ENCODE assay signal across 8 mouse cellular contexts in the genomic region with DNA sequence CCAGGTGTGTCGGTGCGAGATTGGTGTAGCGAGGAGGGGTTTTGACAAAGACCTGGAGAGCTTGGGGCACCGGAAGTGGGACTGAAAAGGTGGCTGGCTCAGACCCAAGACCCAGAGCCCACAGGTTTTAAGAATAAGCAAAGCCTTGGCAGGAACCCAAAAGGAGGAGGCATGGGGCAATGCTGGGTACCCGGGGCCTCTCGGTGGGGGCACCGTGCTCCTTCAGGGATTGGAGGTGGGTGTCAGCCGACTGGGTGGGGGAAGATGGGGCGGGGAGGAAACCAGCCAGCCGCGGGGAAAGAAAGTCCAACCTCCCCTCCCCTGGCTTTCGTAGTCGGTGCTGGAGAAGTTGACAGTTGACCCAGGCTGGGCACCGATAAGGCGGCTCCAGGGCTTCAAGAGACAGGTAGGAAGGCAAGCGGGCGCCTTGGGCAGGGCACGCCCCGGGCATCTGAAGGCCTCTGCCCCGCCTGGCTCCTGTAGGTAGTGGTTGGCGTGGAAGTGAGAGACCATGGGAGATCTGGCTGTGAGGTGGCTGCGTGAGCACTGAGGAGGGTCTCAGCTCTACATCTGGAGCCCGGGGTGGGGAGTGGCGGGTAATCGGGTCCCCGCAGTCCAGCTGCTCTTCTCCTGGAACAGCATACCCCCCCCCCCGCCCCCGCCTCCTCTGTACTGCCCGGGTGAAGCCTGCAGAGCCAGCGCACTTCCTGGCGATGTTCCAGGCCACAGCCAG. TPM values are rescaled to one million over a fixed set of nuclear protein-coding genes. Genes with fewer than 3 reads are reported as not detected.
DNase-seq lines count a peak whose midpoint lies in the region; ATAC-seq and TF ChIP-seq lines count a peak whose summit lies in the region.

Gene Papln, plus strand, starts transcription at position 324 of the 733 bp plus-strand sequence.

- no peaks in the 10 kb centered on the region for H3K27me3 ChIP-seq in forebrain, embryonic 15.5 days
- H3K27me3 ChIP-seq in intestine, embryonic 16.5 days (replicated peaks; ENCODE audit: control insufficient read depth, insufficient read depth, low read length), result no peaks in the 10 kb centered on the region
- H3K27me3 ChIP-seq in liver, postnatal 0 days (ENCODE audit: insufficient read depth, low read length), result peaks cover 11% of the 10 kb centered on the region; the same call in 1 of the 2 replicates
- H3K27me3 ChIP-seq in splenic B cell, adult 2 months (ENCODE audit: control insufficient read depth, insufficient read depth, low read length, poor library complexity, severe bottlenecking), result no peaks in the 10 kb centered on the region

- 14% methylated on average over 31 of the region's 31 CpGs for WGBS in forebrain, embryonic 15.5 days
- 8% methylated on average over 27 of the region's 31 CpGs for WGBS in intestine, embryonic 16.5 days
- 8% methylated on average over 30 of the region's 31 CpGs for WGBS in liver, postnatal 0 days (ENCODE audit: insufficient replicate concordance)

- H3K27ac ChIP-seq in forebrain, embryonic 15.5 days (replicated peaks), result no peak within 1 kb of the TSS
- peak within 1 kb of the TSS; percentile 82 for H3K27ac ChIP-seq in intestine, embryonic 16.5 days (ENCODE audit: low read length)
- no peak within 1 kb of the TSS for H3K27ac ChIP-seq in liver, postnatal 0 days (ENCODE audit: low read depth)

- DNase-seq in adrenal gland, adult 2 months, result peak; percentile 15
- DNase-seq in adrenal gland, postnatal 4 days (ENCODE audit: low spot score in 2 of 2), result no peak
- DNase-seq in liver, postnatal 0 days, result peak; percentile 58
- peak; percentile 55 for DNase-seq in splenic B cell, adult 2 months (ENCODE audit: low read depth, low spot score)
- DNase-seq in urinary bladder, adult 2 months (ENCODE audit: low spot score), result no peak

- H3K36me3 ChIP-seq in forebrain, embryonic 15.5 days, result no peaks in the 10 kb centered on the region
- no peaks in the 10 kb centered on the region for H3K36me3 ChIP-seq in intestine, embryonic 16.5 days (ENCODE audit: control insufficient read depth, insufficient read depth, low read length)
- no peaks in the 10 kb centered on the region for H3K36me3 ChIP-seq in liver, postnatal 0 days (replicated peaks; ENCODE audit: insufficient read depth, low read length)
- no peaks in the 10 kb centered on the region for H3K36me3 ChIP-seq in splenic B cell, adult 2 months (ENCODE audit: control insufficient read depth, insufficient read depth, low read length, poor library complexity, severe bottlenecking)

- no peak for TF ChIP-seq CTCF in liver, postnatal 0 days (IDR thresholded peaks at IDR 0.05; ENCODE audit: low read depth)

- H3K4me1 ChIP-seq in forebrain, embryonic 15.5 days, result peaks cover 18% of the 10 kb centered on the region
- peaks cover 43% of the 10 kb centered on the region for H3K4me1 ChIP-seq in intestine, embryonic 16.5 days (ENCODE audit: control insufficient read depth, insufficient read depth, low read length)
- peaks cover 16% of the 10 kb centered on the region for H3K4me1 ChIP-seq in liver, postnatal 0 days (ENCODE audit: insufficient read depth)

- no peak for TF ChIP-seq EP300 in liver, postnatal 0 days (IDR thresholded peaks at IDR 0.05; ENCODE audit: low read depth)

- ATAC-seq in CD4-positive, CD25-positive, alpha-beta regulatory T cell, adult 4 months, result peak; percentile 43
- ATAC-seq in forebrain, embryonic 15.5 days (replicated peaks), result peak; percentile 72; the same call in 1 of the 2 replicates
- peak; percentile 63 for ATAC-seq in intestine, embryonic 16.5 days
- ATAC-seq in liver, postnatal 0 days, result peak; percentile 39; the same call in 1 of the 2 replicates

- peak within 1 kb of the TSS; percentile 66 for H3K4me2 ChIP-seq in forebrain, embryonic 15.5 days (replicated peaks)
- peak within 1 kb of the TSS; percentile 81 for H3K4me2 ChIP-seq in intestine, embryonic 16.5 days (ENCODE audit: low read depth, low read length)
- peak within 1 kb of the TSS; percentile 72 for H3K4me2 ChIP-seq in liver, postnatal 0 days (ENCODE audit: low read depth, low read length)

- H3K9ac ChIP-seq in forebrain, embryonic 15.5 days (replicated peaks), result peak within 1 kb of the TSS; percentile 34
- peak within 1 kb of the TSS; percentile 75 for H3K9ac ChIP-seq in intestine, embryonic 16.5 days (ENCODE audit: low read depth, low read length)
- H3K9ac ChIP-seq in liver, postnatal 0 days (replicated peaks), result peak within 1 kb of the TSS; percentile 38; the same call in 1 of the 2 replicates

- peak within 1 kb of the TSS; percentile 34 for H3K4me3 ChIP-seq in forebrain, embryonic 15.5 days
- H3K4me3 ChIP-seq in intestine, embryonic 16.5 days (ENCODE audit: low read length), result peak within 1 kb of the TSS; percentile 52
- H3K4me3 ChIP-seq in liver, postnatal 0 days (ENCODE audit: low read depth, low read length), result peak within 1 kb of the TSS; percentile 39

- H3K9me3 ChIP-seq in forebrain, embryonic 15.5 days, result no peaks in the 10 kb centered on the region
- H3K9me3 ChIP-seq in intestine, embryonic 16.5 days (ENCODE audit: control insufficient read depth, low read length), result no peaks in the 10 kb centered on the region
- no peaks in the 10 kb centered on the region for H3K9me3 ChIP-seq in liver, postnatal 0 days (ENCODE audit: low read length)

RNA-seq across cellular contexts. Expression of gene Papln, which starts in this region (rescaled TPM):
- 1 to 10 TPM; 1.3 to 2.0 TPM for total RNA-seq in adrenal gland, adult 2 months (2021)
- 5.0 and 6.1 TPM in 2 replicates for polyA plus RNA-seq in adrenal gland, adult 2 months (2012; rRNA removed)
- 1 to 10 TPM; 2.8 to 6.0 TPM for total RNA-seq in adrenal gland, postnatal 4 days (2021)
- polyA plus RNA-seq in CD4-positive, CD25-positive, alpha-beta regulatory T cell, adult 4 months (2017; shearing (Covaris generic)), result not detected
- 0.15 and 0.20 TPM in 2 replicates for polyA plus RNA-seq in forebrain, embryonic 15.5 days (2015; fragmentation: Nextera tagmentation; extraction: Ambion mirVana)
- polyA plus RNA-seq in intestine, embryonic 16.5 days (2015; fragmentation: Nextera tagmentation; extraction: Ambion mirVana), result 5.2 and 5.8 TPM in 2 replicates
- polyA plus RNA-seq in liver, postnatal 0 days (2015; fragmentation: Nextera tagmentation; extraction: Ambion mirVana), result 0.15 and 0.28 TPM in 2 replicates
- 2.1 TPM in 2 replicates for polyA plus RNA-seq in urinary bladder, adult 2 months (2012; rRNA removed)

Comparison
In these comparisons a context has a peak if more than half of its experiments do, and no peak if none do; other contexts are left out.
1. DNase-seq: peak in adrenal gland, adult 2 months (single experiment) and splenic B cell, adult 2 months (single experiment); none in adrenal gland, postnatal 4 days (0 of 2) and urinary bladder, adult 2 months (single experiment).
2. Peak in ATAC-seq in CD4-positive, CD25-positive, alpha-beta regulatory T cell, adult 4 months; RNA of the gene not detected or under 1 TPM.
3. Peak in ATAC-seq, H3K4me3 ChIP-seq, H3K9ac ChIP-seq and H3K4me2 ChIP-seq in forebrain, embryonic 15.5 days; RNA of the gene not detected or under 1 TPM.
4. Peak in DNase-seq, ATAC-seq, H3K4me3 ChIP-seq, H3K9ac ChIP-seq and H3K4me2 ChIP-seq in liver, postnatal 0 days; RNA of the gene not detected or under 1 TPM.
5. Peak in every context shown above with its lines, with median percentiles within 50 percentile points of each other: ATAC-seq, H3K4me2 ChIP-seq, H3K4me3 ChIP-seq and H3K9ac ChIP-seq.